Mouse (Mus musculus): Measurements from ENCODE around the gene Olfr288. TPM values are rescaled to one million over a fixed set of nuclear protein-coding genes. Genes with fewer than 3 reads are reported as not detected.

Olfr288 gene
- not detected in 2 replicates for polyA plus RNA-seq (2015; fragmentation: Nextera tagmentation; extraction: Ambion mirVana)

- Histone ChIP-seq H3K9me3 (replicated peaks; ENCODE audit: control insufficient read depth, low read length, poor library complexity, severe bottlenecking) (no peaks in the 10 kb centered on the region), H3K4me3 (ENCODE audit: low read depth, low read length) (no peak within 1 kb of the TSS), H3K36me3 (ENCODE audit: control insufficient read depth, insufficient read depth, low read length) (no peaks in the 10 kb centered on the region), H3K27ac (ENCODE audit: low read length) (no peak within 1 kb of the TSS), H3K9ac (ENCODE audit: low read depth, low read length) (no peak within 1 kb of the TSS), H3K4me2 (ENCODE audit: low read length) (no peak within 1 kb of the TSS), H3K27me3 (ENCODE audit: control insufficient read depth, insufficient read depth, low read depth, low read length) (no peaks in the 10 kb centered on the region), H3K4me1 (ENCODE audit: control insufficient read depth, insufficient read depth, low read length) (no peaks in the 10 kb centered on the region)
- 75% methylated on average over 3 of the region's 3 CpGs for WGBS
- no peak for ATAC-seq
These were observed at the start of gene Olfr288 for GRCm38 (mm10) chr15:98195442-98195841. Olfr288 (minus strand) TSS chr15:98195542.

GRCm38 (mm10) chr15:98235442-98235841 lies 40.1 kb upstream of the Olfr288 start:
- no peaks in the 10 kb centered on the region for H3K27me3 ChIP-seq (ENCODE audit: control insufficient read depth, insufficient read depth, low read depth, low read length)
- no peak overlapping the region for H3K4me3 ChIP-seq (ENCODE audit: low read depth, low read length)
- no peaks in the 10 kb centered on the region for H3K9me3 ChIP-seq (replicated peaks; ENCODE audit: control insufficient read depth, low read length, poor library complexity, severe bottlenecking)
- 92% methylated on average over 4 of the region's 4 CpGs for WGBS
- no peak overlapping the region for H3K9ac ChIP-seq (ENCODE audit: low read depth, low read length)
- no peaks in the 10 kb centered on the region for H3K36me3 ChIP-seq (ENCODE audit: control insufficient read depth, insufficient read depth, low read length)
- no peaks in the 10 kb centered on the region for H3K4me1 ChIP-seq (ENCODE audit: control insufficient read depth, insufficient read depth, low read length)
- no peak overlapping the region for H3K4me2 ChIP-seq (ENCODE audit: low read length)
- no peak overlapping the region for H3K27ac ChIP-seq (ENCODE audit: low read length)
- ATAC-seq, result no peak

- no peak within 1 kb of the TSS for H3K4me2 ChIP-seq (ENCODE audit: low read length)
- H3K9ac ChIP-seq (ENCODE audit: low read depth, low read length), result no peak within 1 kb of the TSS
- H3K36me3 ChIP-seq (ENCODE audit: control insufficient read depth, insufficient read depth, low read length), result no peaks in the 10 kb centered on the region
- H3K27me3 ChIP-seq (ENCODE audit: control insufficient read depth, insufficient read depth, low read depth, low read length), result no peaks in the 10 kb centered on the region
- no peak within 1 kb of the TSS for H3K4me3 ChIP-seq (ENCODE audit: low read depth, low read length)
- ATAC-seq, result no peak
- 91% methylated on average over 4 of the region's 4 CpGs for WGBS
- no peak within 1 kb of the TSS for H3K27ac ChIP-seq (ENCODE audit: low read length)
- H3K4me1 ChIP-seq (ENCODE audit: control insufficient read depth, insufficient read depth, low read length), result no peaks in the 10 kb centered on the region
- H3K9me3 ChIP-seq (replicated peaks; ENCODE audit: control insufficient read depth, low read length, poor library complexity, severe bottlenecking), result no peaks in the 10 kb centered on the region
These were observed 39.0 kb upstream of the Olfr288 start, which contains the start of gene Olfr286 for GRCm38 (mm10) chr15:98234350-98234749. Olfr286 (minus strand) TSS chr15:98234450.

- Histone ChIP-seq H3K9me3 (replicated peaks; ENCODE audit: control insufficient read depth, low read length, poor library complexity, severe bottlenecking) (no peaks in the 10 kb centered on the region), H3K9ac (ENCODE audit: low read depth, low read length) (no peak overlapping the region), H3K4me2 (ENCODE audit: low read length) (no peak overlapping the region), H3K36me3 (ENCODE audit: control insufficient read depth, insufficient read depth, low read length) (no peaks in the 10 kb centered on the region), H3K4me3 (ENCODE audit: low read depth, low read length) (no peak overlapping the region), H3K27ac (ENCODE audit: low read length) (no peak overlapping the region), H3K4me1 (ENCODE audit: control insufficient read depth, insufficient read depth, low read length) (no peaks in the 10 kb centered on the region), H3K27me3 (ENCODE audit: control insufficient read depth, insufficient read depth, low read depth, low read length) (no peaks in the 10 kb centered on the region)
- WGBS, result 65% methylated on average over 7 of the region's 7 CpGs
- no peak for ATAC-seq
These were observed 30.8 kb upstream of the Olfr288 start for GRCm38 (mm10) chr15:98226096-98226495.

- Histone ChIP-seq H3K9me3 (replicated peaks; ENCODE audit: control insufficient read depth, low read length, poor library complexity, severe bottlenecking) (no peaks in the 10 kb centered on the region), H3K27ac (ENCODE audit: low read length) (no peak overlapping the region), H3K4me2 (ENCODE audit: low read length) (no peak overlapping the region), H3K36me3 (ENCODE audit: control insufficient read depth, insufficient read depth, low read length) (no peaks in the 10 kb centered on the region), H3K27me3 (ENCODE audit: control insufficient read depth, insufficient read depth, low read depth, low read length) (no peaks in the 10 kb centered on the region), H3K4me3 (ENCODE audit: low read depth, low read length) (no peak overlapping the region), H3K4me1 (ENCODE audit: control insufficient read depth, insufficient read depth, low read length) (no peaks in the 10 kb centered on the region), H3K9ac (ENCODE audit: low read depth, low read length) (no peak overlapping the region)
- ATAC-seq, result no peak
- 41% methylated on average over 16 of the region's 16 CpGs for WGBS
These were observed 30.3 kb upstream of the Olfr288 start for GRCm38 (mm10) chr15:98225610-98226009.

- Histone ChIP-seq H3K9ac (ENCODE audit: low read depth, low read length) (no peak overlapping the region), H3K9me3 (replicated peaks; ENCODE audit: control insufficient read depth, low read length, poor library complexity, severe bottlenecking) (no peaks in the 10 kb centered on the region), H3K27ac (ENCODE audit: low read length) (no peak overlapping the region), H3K4me3 (ENCODE audit: low read depth, low read length) (no peak overlapping the region), H3K4me2 (ENCODE audit: low read length) (no peak overlapping the region), H3K4me1 (ENCODE audit: control insufficient read depth, insufficient read depth, low read length) (no peaks in the 10 kb centered on the region), H3K27me3 (ENCODE audit: control insufficient read depth, insufficient read depth, low read depth, low read length) (no peaks in the 10 kb centered on the region), H3K36me3 (ENCODE audit: control insufficient read depth, insufficient read depth, low read length) (no peaks in the 10 kb centered on the region)
- no peak for ATAC-seq
These were observed 27.0 kb upstream of the Olfr288 start for GRCm38 (mm10) chr15:98222377-98222776.

GRCm38 (mm10) chr15:98220877-98221276 lies 25.5 kb upstream of the Olfr288 start, which contains the start of the genes Gm44579 and Olfr287:
Gm44579 (minus strand) TSS chr15:98220977.
Olfr287 (minus strand) TSS chr15:98221056.
- Histone ChIP-seq H3K9ac (ENCODE audit: low read depth, low read length) (no peak within 1 kb of the TSS), H3K4me2 (ENCODE audit: low read length) (no peak within 1 kb of the TSS), H3K9me3 (replicated peaks; ENCODE audit: control insufficient read depth, low read length, poor library complexity, severe bottlenecking) (no peaks in the 10 kb centered on the region), H3K4me1 (ENCODE audit: control insufficient read depth, insufficient read depth, low read length) (no peaks in the 10 kb centered on the region), H3K4me3 (ENCODE audit: low read depth, low read length) (no peak within 1 kb of the TSS), H3K27ac (ENCODE audit: low read length) (no peak within 1 kb of the TSS), H3K36me3 (ENCODE audit: control insufficient read depth, insufficient read depth, low read length) (no peaks in the 10 kb centered on the region), H3K27me3 (ENCODE audit: control insufficient read depth, insufficient read depth, low read depth, low read length) (no peaks in the 10 kb centered on the region)
- ATAC-seq, result no peak
- 67% methylated on average over 4 of the region's 4 CpGs for WGBS

- no peak for ATAC-seq
- no peaks in the 10 kb centered on the region for H3K9me3 ChIP-seq (replicated peaks; ENCODE audit: control insufficient read depth, low read length, poor library complexity, severe bottlenecking)
- no peak overlapping the region for H3K9ac ChIP-seq (ENCODE audit: low read depth, low read length)
- WGBS, result 70% methylated on average over 5 of the region's 5 CpGs
- H3K27ac ChIP-seq (ENCODE audit: low read length), result no peak overlapping the region
- H3K27me3 ChIP-seq (ENCODE audit: control insufficient read depth, insufficient read depth, low read depth, low read length), result no peaks in the 10 kb centered on the region
- H3K4me3 ChIP-seq (ENCODE audit: low read depth, low read length), result no peak overlapping the region
- H3K4me1 ChIP-seq (ENCODE audit: control insufficient read depth, insufficient read depth, low read length), result no peaks in the 10 kb centered on the region
- no peaks in the 10 kb centered on the region for H3K36me3 ChIP-seq (ENCODE audit: control insufficient read depth, insufficient read depth, low read length)
- H3K4me2 ChIP-seq (ENCODE audit: low read length), result no peak overlapping the region
These were observed 18.8 kb upstream of the Olfr288 start for GRCm38 (mm10) chr15:98214130-98214529.

- 83% methylated on average over 5 of the region's 5 CpGs for WGBS
- Histone ChIP-seq H3K27ac (ENCODE audit: low read length) (no peak overlapping the region), H3K27me3 (ENCODE audit: control insufficient read depth, insufficient read depth, low read depth, low read length) (no peaks in the 10 kb centered on the region), H3K9ac (ENCODE audit: low read depth, low read length) (no peak overlapping the region), H3K4me3 (ENCODE audit: low read depth, low read length) (no peak overlapping the region), H3K36me3 (ENCODE audit: control insufficient read depth, insufficient read depth, low read length) (no peaks in the 10 kb centered on the region), H3K4me2 (ENCODE audit: low read length) (no peak overlapping the region), H3K9me3 (replicated peaks; ENCODE audit: control insufficient read depth, low read length, poor library complexity, severe bottlenecking) (no peaks in the 10 kb centered on the region), H3K4me1 (ENCODE audit: control insufficient read depth, insufficient read depth, low read length) (no peaks in the 10 kb centered on the region)
- no peak for ATAC-seq
These were observed 18.1 kb upstream of the Olfr288 start for GRCm38 (mm10) chr15:98213336-98213870.

All from midbrain, embryonic 16.5 days (tissue).